In the genomic region with DNA sequence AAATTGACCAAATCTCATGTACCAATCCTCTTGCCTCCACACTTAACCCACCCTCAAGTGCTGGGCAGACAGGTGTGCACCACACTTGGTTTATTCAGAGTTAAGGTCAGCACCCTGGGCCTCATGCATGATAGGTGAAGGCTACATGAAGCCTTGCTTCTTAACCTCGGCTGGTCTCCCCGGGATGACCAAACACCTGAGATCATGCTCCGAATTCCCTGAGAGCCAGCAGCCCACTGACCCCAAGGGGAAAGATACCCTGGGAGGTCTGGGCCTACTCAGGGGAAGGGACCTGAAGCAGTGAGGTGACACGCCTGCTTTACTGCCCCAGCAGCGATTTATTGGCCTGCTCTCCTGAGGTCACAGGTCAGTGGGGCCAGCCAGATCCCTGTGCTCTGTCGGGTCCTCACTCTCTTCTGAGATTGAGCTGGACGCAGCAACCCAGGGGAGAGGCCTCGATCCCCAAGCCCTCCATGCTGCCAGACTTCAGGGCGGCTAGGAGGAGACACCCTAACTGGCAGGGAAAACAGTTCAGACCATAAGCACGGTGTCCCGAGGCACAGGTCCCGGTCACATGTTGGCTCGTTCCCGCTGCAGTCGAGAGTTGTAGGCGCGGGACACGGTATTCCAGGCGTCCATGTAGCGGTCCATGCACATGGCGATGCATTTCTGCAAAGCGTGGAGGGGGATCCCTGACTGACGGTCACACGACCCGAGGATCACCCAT, we compare ENCODE assay signal across 8 mouse cellular contexts. TPM values are rescaled to one million over a fixed set of nuclear protein-coding genes. Genes with fewer than 3 reads are reported as not detected.
A peak's percentile ranks its signal among the peaks of the same experiment; 100 is the strongest.
DNase-seq lines count a peak whose midpoint lies in the region; ATAC-seq and TF ChIP-seq lines count a peak whose summit lies in the region.

No protein-coding gene starts in this region.

- ATAC-seq in forebrain, embryonic 14.5 days: no peak; the same call in 1 of the 2 replicates
- ATAC-seq in liver, embryonic 16.5 days (ENCODE audit: low read depth): no peak

- no peaks in the 10 kb centered on the region for H3K27me3 ChIP-seq in heart, adult 2 months (ENCODE audit: control insufficient read depth, insufficient read depth, low read length)
- no peaks in the 10 kb centered on the region for H3K27me3 ChIP-seq in ES-Bruce4 (ENCODE audit: control insufficient read depth, insufficient read depth, low read length, poor library complexity, severe bottlenecking)
- H3K27me3 ChIP-seq in forebrain, embryonic 14.5 days (replicated peaks; ENCODE audit: control insufficient read depth, insufficient read depth, low read length): no peaks in the 10 kb centered on the region
- H3K27me3 ChIP-seq in liver, embryonic 16.5 days (ENCODE audit: control insufficient read depth, insufficient read depth, low read depth, low read length): no peaks in the 10 kb centered on the region

- no peak for TF ChIP-seq POLR2A in heart, adult 2 months (IDR thresholded peaks at IDR 0.05; ENCODE audit: insufficient read depth, low read depth, low read length)
- no peak for TF ChIP-seq POLR2A in ES-Bruce4 (IDR thresholded peaks at IDR 0.05; ENCODE audit: insufficient read depth, low read length)

- no peaks in the 10 kb centered on the region for H3K36me3 ChIP-seq in heart, adult 2 months (ENCODE audit: control insufficient read depth, insufficient read depth, low read length)
- no peaks in the 10 kb centered on the region for H3K36me3 ChIP-seq in ES-Bruce4 (ENCODE audit: control insufficient read depth, insufficient read depth, low read length, poor library complexity, severe bottlenecking)
- H3K36me3 ChIP-seq in forebrain, embryonic 14.5 days (ENCODE audit: control insufficient read depth, insufficient read depth, low read length): peaks cover 51% of the 10 kb centered on the region
- peaks cover 6% of the 10 kb centered on the region for H3K36me3 ChIP-seq in liver, embryonic 16.5 days (ENCODE audit: control insufficient read depth, insufficient read depth)

- peak overlapping the region; percentile 96 for H3K4me2 ChIP-seq in forebrain, embryonic 14.5 days (ENCODE audit: low read length)
- H3K4me2 ChIP-seq in liver, embryonic 16.5 days (ENCODE audit: low read depth, low read length): peak overlapping the region; percentile 97

- WGBS in heart, adult 2 months: 15% methylated on average over 25 of the region's 25 CpGs
- WGBS in forebrain, embryonic 14.5 days: 17% methylated on average over 25 of the region's 25 CpGs
- WGBS in liver, embryonic 16.5 days (ENCODE audit: insufficient replicate concordance): 11% methylated on average over 25 of the region's 25 CpGs

- peak overlapping the region; percentile 87 for H3K4me3 ChIP-seq in heart, adult 2 months
- peak overlapping the region; percentile 68 for H3K4me3 ChIP-seq in ES-Bruce4 (ENCODE audit: low read depth, low read length)
- peak overlapping the region; percentile 92 for H3K4me3 ChIP-seq in forebrain, embryonic 14.5 days (ENCODE audit: low read depth, low read length)
- peak overlapping the region; percentile 82 for H3K4me3 ChIP-seq in liver, embryonic 16.5 days (ENCODE audit: low read depth, low read length)

- intact Hi-C loops in heart, adult 2 months (cut with DNase I): loop anchor here (10.0 kb wide), 1 partner anchor 595 kb away; a partner anchor contains a TSS
- intact Hi-C loops in left cerebral cortex, postnatal 36 days (cut with DNase I): no loop called here

- no peak for TF ChIP-seq CTCF in heart, adult 2 months (IDR thresholded peaks at IDR 0.05)
- TF ChIP-seq CTCF in ES-Bruce4 (IDR thresholded peaks at IDR 0.05; ENCODE audit: low read depth, low read length): no peak

- H3K9ac ChIP-seq in heart, adult 2 months (ENCODE audit: low read depth, low read length): peak overlapping the region; percentile 75
- H3K9ac ChIP-seq in ES-Bruce4 (ENCODE audit: low read depth, poor library complexity, severe bottlenecking): peak overlapping the region; percentile 67
- peak overlapping the region; percentile 82 for H3K9ac ChIP-seq in forebrain, embryonic 14.5 days (ENCODE audit: low read length)
- peak overlapping the region; percentile 78 for H3K9ac ChIP-seq in liver, embryonic 16.5 days (ENCODE audit: low read depth, low read length)

- no peak for TF ChIP-seq EP300 in heart, adult 2 months (IDR thresholded peaks at IDR 0.05; ENCODE audit: insufficient read depth, low read depth, low read length)
- TF ChIP-seq EP300 in ES-Bruce4 (IDR thresholded peaks at IDR 0.05; ENCODE audit: insufficient read depth, low read depth, low read length): no peak

- no peaks in the 10 kb centered on the region for H3K9me3 ChIP-seq in ES-Bruce4 (replicated peaks; ENCODE audit: control insufficient read depth, insufficient read depth, low read length, poor library complexity, severe bottlenecking)
- no peaks in the 10 kb centered on the region for H3K9me3 ChIP-seq in forebrain, embryonic 14.5 days (replicated peaks; ENCODE audit: control insufficient read depth, low read length)
- H3K9me3 ChIP-seq in liver, embryonic 16.5 days (replicated peaks; ENCODE audit: control insufficient read depth, low read length): no peaks in the 10 kb centered on the region

- no peaks in the 10 kb centered on the region for H3K79me2 ChIP-seq in heart, adult 2 months (replicated peaks; ENCODE audit: control insufficient read depth, insufficient read depth, low read length)

- no peak for DNase-seq in heart, adult 2 months
- no peak for DNase-seq in heart, adult 9 months (ENCODE audit: low spot score in 2 of 2)
- no peak for DNase-seq in forebrain, embryonic 14.5 days (ENCODE audit: low spot score)
- DNase-seq in left cerebral cortex, postnatal 36 days (ENCODE audit: low spot score in 2 of 2): no peak
- DNase-seq in spleen, postnatal 36 days (ENCODE audit: low spot score in 2 of 2): no peak
- no peak for DNase-seq in urinary bladder, postnatal 25 days (ENCODE audit: low spot score)

- peak overlapping the region; percentile 91 for H3K27ac ChIP-seq in heart, adult 2 months
- H3K27ac ChIP-seq in ES-Bruce4 (ENCODE audit: insufficient read depth, low read length): peak overlapping the region; percentile 1; the same call in 1 of the 2 replicates
- H3K27ac ChIP-seq in forebrain, embryonic 14.5 days (ENCODE audit: low read depth, low read length): peak overlapping the region; percentile 21; the same call in 1 of the 2 replicates
- no peak overlapping the region for H3K27ac ChIP-seq in liver, embryonic 16.5 days (ENCODE audit: low read length)

- peaks cover 9% of the 10 kb centered on the region for H3K4me1 ChIP-seq in heart, adult 2 months (ENCODE audit: control insufficient read depth, insufficient read depth, low read length)
- H3K4me1 ChIP-seq in ES-Bruce4 (ENCODE audit: control insufficient read depth, insufficient read depth, low read length): peaks cover 2% of the 10 kb centered on the region
- peaks cover 7% of the 10 kb centered on the region for H3K4me1 ChIP-seq in forebrain, embryonic 14.5 days (ENCODE audit: control insufficient read depth, insufficient read depth, low read length)
- H3K4me1 ChIP-seq in liver, embryonic 16.5 days (ENCODE audit: control insufficient read depth, low read depth, low read length): peaks cover 17% of the 10 kb centered on the region

RNA-seq across cellular contexts. Expression of a gene that starts 1.0 kb away (rescaled TPM):
- 100 to 1,000 TPM; 126 to 133 TPM for total RNA-seq in heart, adult 2 months (2021)
- 151 and 188 TPM in 2 replicates for polyA plus RNA-seq in heart, adult 2 months (2012; rRNA removed)
- polyA plus RNA-seq in ES-Bruce4 (2011; ENCODE audit: insufficient read depth, insufficient read length, low read depth, missing spikeins): 135 and 146 TPM in 2 replicates
- 355 and 398 TPM in 2 replicates for polyA plus RNA-seq in forebrain, embryonic 14.5 days (2014; fragmentation: Nextera tagmentation; extraction: Ambion mirVana)
- 151 and 160 TPM in 2 replicates for polyA plus RNA-seq in liver, embryonic 16.5 days (2015; fragmentation: Nextera tagmentation; extraction: Ambion mirVana)
- 100 to 1,000 TPM; 120 to 153 TPM for total RNA-seq in left cerebral cortex, postnatal 36 days (2021)

RNA-seq across cellular contexts. Expression of a gene that starts 18.3 kb away (rescaled TPM):
- total RNA-seq in heart, adult 2 months (2021): 1 to 10 TPM; 3.6 to 5.4 TPM
- 5.4 and 7.4 TPM in 2 replicates for polyA plus RNA-seq in heart, adult 2 months (2012; rRNA removed)
- polyA plus RNA-seq in ES-Bruce4 (2011; ENCODE audit: insufficient read depth, insufficient read length, low read depth, missing spikeins): 25.9 and 28.2 TPM in 2 replicates
- 12.1 and 14.4 TPM in 2 replicates for polyA plus RNA-seq in forebrain, embryonic 14.5 days (2014; fragmentation: Nextera tagmentation; extraction: Ambion mirVana)
- polyA plus RNA-seq in liver, embryonic 16.5 days (2015; fragmentation: Nextera tagmentation; extraction: Ambion mirVana): 10.3 TPM in 2 replicates
- total RNA-seq in left cerebral cortex, postnatal 36 days (2021): 10 to 100 TPM; 17.6 to 21.2 TPM

RNA-seq across cellular contexts. Expression of a gene that starts 28.1 kb away (rescaled TPM):
- not detected for total RNA-seq in heart, adult 2 months (2021)
- 0.02 TPM in 1 of 2 replicates, not detected in the other for polyA plus RNA-seq in heart, adult 2 months (2012; rRNA removed)
- 0.22 TPM in 1 of 2 replicates, not detected in the other for polyA plus RNA-seq in ES-Bruce4 (2011; ENCODE audit: insufficient read depth, insufficient read length, low read depth, missing spikeins)
- polyA plus RNA-seq in forebrain, embryonic 14.5 days (2014; fragmentation: Nextera tagmentation; extraction: Ambion mirVana): 0.10 and 0.13 TPM in 2 replicates
- 0.04 TPM in 1 of 2 replicates, not detected in the other for polyA plus RNA-seq in liver, embryonic 16.5 days (2015; fragmentation: Nextera tagmentation; extraction: Ambion mirVana)
- under 1 TPM in 1 of 2 experiments, not detected in 1; 0.32 TPM for total RNA-seq in left cerebral cortex, postnatal 36 days (2021)

RNA-seq across cellular contexts. Expression of a gene that starts 30.1 kb away (rescaled TPM):
- 10 to 100 TPM; 10.9 to 13.9 TPM for total RNA-seq in heart, adult 2 months (2021)
- polyA plus RNA-seq in heart, adult 2 months (2012; rRNA removed): 10.0 and 10.1 TPM in 2 replicates
- polyA plus RNA-seq in ES-Bruce4 (2011; ENCODE audit: insufficient read depth, insufficient read length, low read depth, missing spikeins): 80.7 and 86.3 TPM in 2 replicates
- 5.2 and 6.2 TPM in 2 replicates for polyA plus RNA-seq in forebrain, embryonic 14.5 days (2014; fragmentation: Nextera tagmentation; extraction: Ambion mirVana)
- 4.0 and 5.0 TPM in 2 replicates for polyA plus RNA-seq in liver, embryonic 16.5 days (2015; fragmentation: Nextera tagmentation; extraction: Ambion mirVana)
- total RNA-seq in left cerebral cortex, postnatal 36 days (2021): 10 to 100 TPM; 17.4 to 23.9 TPM

RNA-seq across cellular contexts. Expression of a gene that starts 44.7 kb away (rescaled TPM):
- 10 to 100 TPM; 15.4 to 16.8 TPM for total RNA-seq in heart, adult 2 months (2021)
- 51.4 and 74.2 TPM in 2 replicates for polyA plus RNA-seq in heart, adult 2 months (2012; rRNA removed)
- 5.9 and 7.6 TPM in 2 replicates for polyA plus RNA-seq in ES-Bruce4 (2011; ENCODE audit: insufficient read depth, insufficient read length, low read depth, missing spikeins)
- polyA plus RNA-seq in forebrain, embryonic 14.5 days (2014; fragmentation: Nextera tagmentation; extraction: Ambion mirVana): 30.4 and 44.6 TPM in 2 replicates
- polyA plus RNA-seq in liver, embryonic 16.5 days (2015; fragmentation: Nextera tagmentation; extraction: Ambion mirVana): 60.4 and 65.3 TPM in 2 replicates
- 10 to 100 TPM; 53.2 to 66.1 TPM for total RNA-seq in left cerebral cortex, postnatal 36 days (2021)
